Mouse (Mus musculus) heart, adult 2 months (tissue): Measurements from ENCODE around the gene Cts8. TPM values are rescaled to one million over a fixed set of nuclear protein-coding genes. Genes with fewer than 3 reads are reported as not detected.
A peak's percentile ranks its signal among the peaks of the same experiment; 100 is the strongest.

ENCODE experiments used
- DNase-seq, 2 experiments: peaks; one replicate each; pipeline ENCODE4 v3.0.0; 2021
- H3K27ac ChIP-seq: fragments of 200-600 bp; 2 replicates; pipeline ENCODE4 v1.8.1; 2022
- H3K27me3 ChIP-seq: fragments of 200-500 bp; 2 replicates; pipeline ENCODE4 v1.6.1; 2012; ENCODE audit warnings: mild to moderate bottlenecking, low read length, inconsistent platforms, mixed read lengths; ENCODE audit not compliant: control insufficient read depth, insufficient read depth
- H3K36me3 ChIP-seq: fragments of 200-500 bp; 2 replicates; pipeline ENCODE4 v1.6.1; 2012; ENCODE audit warnings: low read length, inconsistent platforms; ENCODE audit not compliant: control insufficient read depth, insufficient read depth
- H3K4me1 ChIP-seq: fragments of 200-500 bp; 2 replicates; pipeline ENCODE4 v1.6.1; 2011; ENCODE audit warnings: low read length; ENCODE audit not compliant: control insufficient read depth, insufficient read depth
- H3K4me3 ChIP-seq: fragments of 200-600 bp; 2 replicates; pipeline ENCODE4 v1.8.1; 2022
- H3K79me2 ChIP-seq: fragments of 200-500 bp; replicated peaks from 2 replicates; pipeline ENCODE4 v1.6.1; 2012; ENCODE audit warnings: mild to moderate bottlenecking, inconsistent platforms, low read length, moderate library complexity, mixed read lengths; ENCODE audit not compliant: control insufficient read depth, insufficient read depth
- H3K9ac ChIP-seq: fragments of 200-500 bp; 2 replicates; pipeline ENCODE4 v1.6.1; 2012; ENCODE audit warnings: low read depth, mild to moderate bottlenecking, control low read depth, inconsistent platforms, low read length, mixed read lengths
- CTCF ChIP-seq: fragments of 200-600 bp; IDR thresholded peaks from 2 replicates; pipeline ENCODE4 v1.8.1; 2022; ENCODE audit warnings: antibody characterized with exemption, mild to moderate bottlenecking, moderate library complexity
- EP300 ChIP-seq: fragments of 200-500 bp; IDR thresholded peaks from 2 replicates; pipeline ENCODE4 v1.6.1; 2011; ENCODE audit warnings: low read depth, low read length, control low read depth; ENCODE audit not compliant: insufficient read depth
- POLR2A ChIP-seq: fragments of 200-500 bp; IDR thresholded peaks from 2 replicates; pipeline ENCODE4 v1.6.1; 2011; ENCODE audit warnings: mild to moderate bottlenecking, low read depth, low read length, control low read depth; ENCODE audit not compliant: insufficient read depth
- WGBS: fragments of 180-500 bp; shearing (Covaris S2); methylation state at CpG from one replicate; pipeline ENCODE4 v1.1.7; 2018; 5-methylcytosine and 5-hydroxymethylcytosine counted together
- intact Hi-C: fragments of 180-260 bp; cut with DNase I; formaldehyde crosslinking; loops from one replicate; pipeline ENCODE4 v1.15.1; 2025
- long read RNA-seq: library from polyadenylated mRNA; stranded (forward); transcript quantifications from one replicate; pipeline ENCODE4 v2.0.0, GENCODE M21; 2021
- polyA plus RNA-seq: library from polyadenylated mRNA; depleted of rRNA; stranded (reverse); fragments of >200 nt; gene quantifications from 2 replicates; pipeline ENCODE4 v1.2.3, GENCODE M21; 2012; rRNA removed
- total RNA-seq, 2 experiments: library from RNA; stranded (reverse); gene quantifications; 2 replicates each; pipeline ENCODE4 v1.2.3; 2021

Gene Cts8
- total RNA-seq, result not detected
- polyA plus RNA-seq, result not detected in 2 replicates
- long read RNA-seq, result 0 reads

DNA sequence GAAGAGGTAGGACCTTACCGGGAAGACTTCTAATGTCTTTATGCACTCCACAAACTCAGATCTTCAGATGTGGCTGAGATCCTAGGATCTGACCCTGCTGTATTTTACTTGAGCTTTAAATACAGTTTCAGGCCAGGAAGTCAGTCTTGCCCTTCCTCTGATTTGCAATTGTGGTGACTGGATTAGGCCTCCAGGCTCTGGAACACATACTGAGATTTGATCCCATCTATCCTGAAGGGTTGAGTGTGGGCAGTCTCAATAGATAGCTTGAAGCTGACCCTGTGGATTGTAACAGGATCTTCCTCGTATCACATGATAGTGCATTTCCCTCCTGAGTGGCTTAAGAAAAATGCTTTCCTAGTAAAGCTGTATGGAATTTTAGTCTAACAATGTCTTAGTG, at the start of gene Cts8:
Gene Cts8, minus strand, starts transcription at position 101 of the 400 bp plus-strand sequence.
- TF ChIP-seq EP300 (no peak), CTCF (no peak), POLR2A (no peak)
- no peak within 1 kb of the TSS for H3K4me3 ChIP-seq
- H3K4me1 ChIP-seq, result no peaks in the 10 kb centered on the region
- WGBS, result 64% methylated on average over 2 of the region's 2 CpGs
- no peaks in the 10 kb centered on the region for H3K27me3 ChIP-seq
- H3K79me2 ChIP-seq, result no peaks in the 10 kb centered on the region
- intact Hi-C loops, result no loop called here
- no peak for DNase-seq
- H3K27ac ChIP-seq, result no peak within 1 kb of the TSS
- no peak within 1 kb of the TSS for H3K9ac ChIP-seq
- H3K36me3 ChIP-seq, result no peaks in the 10 kb centered on the region

DNA sequence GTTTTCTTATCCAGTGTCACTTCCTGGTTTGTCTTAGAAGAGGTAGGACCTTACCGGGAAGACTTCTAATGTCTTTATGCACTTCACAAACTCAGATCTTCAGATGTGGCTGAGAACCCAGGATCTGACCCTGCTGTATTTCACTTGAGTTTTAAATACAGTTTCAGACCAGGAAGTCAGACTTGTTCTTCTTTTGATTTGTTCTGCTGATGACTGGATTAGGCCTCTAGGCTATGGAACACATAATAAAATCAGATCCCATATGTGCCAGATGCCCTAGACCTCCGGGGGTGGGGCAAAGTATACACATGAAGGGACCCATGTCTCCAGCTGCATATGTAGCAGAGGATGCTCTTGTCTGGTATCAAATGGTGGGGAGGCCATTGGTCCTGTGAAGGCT, 33.6 kb upstream of the Cts8 start, which contains the start of gene Gm49398:
Gene Gm49398, minus strand, starts transcription at position 101 of the 400 bp plus-strand sequence.
- no peak for DNase-seq
- Histone ChIP-seq H3K27ac (no peak within 1 kb of the TSS), H3K9ac (no peak within 1 kb of the TSS), H3K4me3 (no peak within 1 kb of the TSS), H3K79me2 (no peaks in the 10 kb centered on the region), H3K27me3 (no peaks in the 10 kb centered on the region; the same call in 1 of the 2 replicates), H3K4me1 (no peaks in the 10 kb centered on the region), H3K36me3 (no peaks in the 10 kb centered on the region)
- TF ChIP-seq CTCF (no peak), POLR2A (no peak)
- intact Hi-C loops, result no loop called here
- 66% methylated on average over 2 of the region's 2 CpGs for WGBS

DNA sequence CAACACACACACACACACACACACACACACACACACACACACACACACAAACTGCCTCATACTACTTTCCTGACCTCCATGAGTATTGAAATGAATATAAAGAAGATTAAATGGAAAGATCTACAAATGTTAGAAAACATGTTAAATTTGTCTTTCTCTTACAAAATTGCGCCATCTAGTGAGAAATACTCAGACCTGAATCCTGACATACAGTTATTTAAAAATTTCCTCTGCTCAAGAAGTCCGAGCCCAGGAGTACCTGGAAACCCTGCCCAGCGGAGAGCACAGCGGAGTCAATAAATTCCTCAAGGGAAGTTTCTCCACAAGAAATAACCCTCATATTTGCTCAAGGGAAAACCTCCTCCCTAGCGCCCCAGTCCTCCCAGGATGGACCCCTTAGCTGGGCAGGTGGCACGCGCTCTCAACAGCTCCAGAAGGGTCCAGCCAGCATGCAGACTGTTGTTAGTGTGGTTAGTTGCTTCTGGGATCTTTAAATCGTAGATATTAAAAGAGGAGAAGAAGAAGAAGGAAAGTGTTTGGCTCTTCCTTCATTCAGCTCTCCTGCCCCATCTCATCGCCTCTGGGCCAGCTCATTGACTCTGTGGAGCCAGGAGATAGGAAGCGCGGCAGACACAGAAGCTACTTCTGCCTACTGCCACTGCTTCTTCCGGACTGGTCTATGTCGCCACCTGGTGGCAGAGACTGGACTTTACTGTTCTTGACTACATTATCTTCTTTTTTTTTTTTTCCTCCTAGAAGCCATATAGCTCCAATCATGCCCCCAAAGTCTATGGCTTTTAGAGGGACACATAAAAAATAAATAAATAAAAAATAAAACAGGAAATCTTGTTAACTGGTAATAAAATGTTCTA, 13.8 kb downstream of the Cts8 start:
- intact Hi-C loops, result loop anchor here (5.0 kb wide), 1 partner anchor 484 kb away; no protein-coding TSS in a partner anchor
- H3K9ac ChIP-seq, result no peak overlapping the region
- WGBS, result 49% methylated on average over 13 of the region's 13 CpGs
- peak; percentile 29 to 49 for DNase-seq
- H3K4me1 ChIP-seq, result no peaks in the 10 kb centered on the region
- H3K27me3 ChIP-seq, result no peaks in the 10 kb centered on the region
- H3K36me3 ChIP-seq, result no peaks in the 10 kb centered on the region
- H3K4me3 ChIP-seq, result no peak overlapping the region
- TF ChIP-seq EP300, result 0 out of 2 replicates have a peak, but pooled peaks have one; percentile 18
- peak; percentile 73 for TF ChIP-seq CTCF
- TF ChIP-seq POLR2A, result no peak
- no peaks in the 10 kb centered on the region for H3K79me2 ChIP-seq
- no peak overlapping the region for H3K27ac ChIP-seq

DNA sequence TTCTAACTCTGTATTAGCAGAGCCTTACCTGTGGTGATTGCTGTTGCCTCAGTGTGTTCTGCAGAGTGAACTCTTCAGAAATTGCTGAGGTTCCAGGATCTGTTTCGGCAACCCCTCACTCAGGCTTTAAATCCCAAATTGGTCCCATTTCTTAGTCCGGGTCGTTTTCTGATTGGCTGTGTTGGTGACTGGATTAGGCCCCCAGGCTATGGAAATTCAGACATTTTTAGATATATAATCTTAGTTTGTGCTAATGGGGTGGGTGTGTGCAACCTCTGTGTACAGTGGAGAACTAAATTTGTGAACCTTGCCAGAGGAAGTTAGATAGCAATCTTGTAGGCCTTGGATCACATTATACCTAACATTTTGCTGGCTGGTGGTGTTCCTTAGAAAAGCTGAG, 51.8 kb downstream of the Cts8 start, which contains the start of gene Cts6:
Gene Cts6, minus strand, starts transcription at position 101 of the 400 bp plus-strand sequence.
- no peaks in the 10 kb centered on the region for H3K27me3 ChIP-seq
- no peaks in the 10 kb centered on the region for H3K79me2 ChIP-seq
- WGBS, result 73% methylated on average over 3 of the region's 3 CpGs
- no peaks in the 10 kb centered on the region for H3K4me1 ChIP-seq
- TF ChIP-seq EP300 (no peak), POLR2A (no peak), CTCF (no peak)
- no peak within 1 kb of the TSS for H3K27ac ChIP-seq
- no peak within 1 kb of the TSS for H3K4me3 ChIP-seq
- H3K36me3 ChIP-seq, result no peaks in the 10 kb centered on the region
- no peak for DNase-seq
- intact Hi-C loops, result no loop called here
- H3K9ac ChIP-seq, result no peak within 1 kb of the TSS

Other genes starting within 250 kb of the Cts8 start
- not detected for gene Ctsj, start 249.4 kb downstream of the Cts8 start, total RNA-seq
- not detected in 2 replicates for gene Ctsj, start 249.4 kb downstream of the Cts8 start, polyA plus RNA-seq
- gene Ctsq, start 214.7 kb downstream of the Cts8 start, total RNA-seq, result not detected
- not detected in 2 replicates for gene Ctsq, start 214.7 kb downstream of the Cts8 start, polyA plus RNA-seq
- not detected for gene Ctsr, start 91.1 kb downstream of the Cts8 start, total RNA-seq
- not detected in 2 replicates for gene Ctsr, start 91.1 kb downstream of the Cts8 start, polyA plus RNA-seq
- gene Cts6, start 51.9 kb downstream of the Cts8 start, total RNA-seq, result not detected
- gene Cts6, start 51.9 kb downstream of the Cts8 start, polyA plus RNA-seq, result not detected in 2 replicates
- not detected for gene Gm49398, start 33.5 kb upstream of the Cts8 start, total RNA-seq
- not detected in 2 replicates for gene Gm49398, start 33.5 kb upstream of the Cts8 start, polyA plus RNA-seq
- gene Cts7, start 102.8 kb upstream of the Cts8 start, total RNA-seq, result not detected
- gene Cts7, start 102.8 kb upstream of the Cts8 start, polyA plus RNA-seq, result not detected in 2 replicates